Mouse (Mus musculus): Measurements from ENCODE around the gene Cotl1. TPM values are rescaled to one million over a fixed set of nuclear protein-coding genes. Genes with fewer than 3 reads are reported as not detected.

Cotl1 gene
- total and polyA plus RNA-seq, 2 experiments from 2014 or later: 85.4 to 269 TPM

- H3K27ac ChIP-seq: peak overlapping the region; percentile 81
- no peaks in the 10 kb centered on the region for H3K27me3 ChIP-seq (ENCODE audit: insufficient read depth, low read length)
- H3K4me3 ChIP-seq (ENCODE audit: low read length): no peak overlapping the region
- peaks cover 6% of the 10 kb centered on the region; the same call in 1 of the 2 replicates for H3K4me1 ChIP-seq (ENCODE audit: insufficient read depth, low read length)
- DNase-seq (ENCODE audit: low spot score) (peak; percentile 72), ATAC-seq (peak; percentile 82)
- no peaks in the 10 kb centered on the region for H3K36me3 ChIP-seq (ENCODE audit: insufficient read depth, low read length)
- no peaks in the 10 kb centered on the region for H3K9me3 ChIP-seq (ENCODE audit: low read length)
- 14% methylated on average over 16 of the region's 16 CpGs for WGBS
- no peak overlapping the region for H3K9ac ChIP-seq (replicated peaks; ENCODE audit: low read length)
- TF ChIP-seq CTCF (IDR thresholded peaks at IDR 0.05; ENCODE audit: low read depth): no peak
- no peak overlapping the region for H3K4me2 ChIP-seq (ENCODE audit: low read depth, low read length)
These were observed 48.3 kb downstream of the Cotl1 start for GRCm38 (mm10) chr8:119791804-119792704.

- DNase-seq (ENCODE audit: low spot score) (no peak), ATAC-seq (no peak)
- H3K4me2 ChIP-seq (ENCODE audit: low read depth, low read length): no peak overlapping the region
- TF ChIP-seq CTCF (IDR thresholded peaks at IDR 0.05; ENCODE audit: low read depth): no peak
- no peaks in the 10 kb centered on the region for H3K27me3 ChIP-seq (ENCODE audit: insufficient read depth, low read length)
- H3K9me3 ChIP-seq (ENCODE audit: low read length): no peaks in the 10 kb centered on the region
- no peak overlapping the region for H3K4me3 ChIP-seq (ENCODE audit: low read length)
- H3K27ac ChIP-seq: no peak overlapping the region
- peaks cover 6% of the 10 kb centered on the region; the same call in 1 of the 2 replicates for H3K4me1 ChIP-seq (ENCODE audit: insufficient read depth, low read length)
- H3K9ac ChIP-seq (replicated peaks; ENCODE audit: low read length): no peak overlapping the region
- WGBS: 83% methylated on average over 7 of the region's 7 CpGs
- no peaks in the 10 kb centered on the region for H3K36me3 ChIP-seq (ENCODE audit: insufficient read depth, low read length)
These were observed 50.8 kb downstream of the Cotl1 start for GRCm38 (mm10) chr8:119789581-119789980.

- Histone ChIP-seq H3K4me2 (ENCODE audit: low read depth, low read length) (no peak overlapping the region), H3K27me3 (ENCODE audit: insufficient read depth, low read length) (no peaks in the 10 kb centered on the region), H3K4me1 (ENCODE audit: insufficient read depth, low read length) (peaks cover 6% of the 10 kb centered on the region; the same call in 1 of the 2 replicates), H3K4me3 (ENCODE audit: low read length) (no peak overlapping the region), H3K27ac (no peak overlapping the region), H3K36me3 (ENCODE audit: insufficient read depth, low read length) (no peaks in the 10 kb centered on the region), H3K9me3 (ENCODE audit: low read length) (no peaks in the 10 kb centered on the region), H3K9ac (replicated peaks; ENCODE audit: low read length) (no peak overlapping the region)
- TF ChIP-seq CTCF (IDR thresholded peaks at IDR 0.05; ENCODE audit: low read depth): no peak
- no peak for ATAC-seq
- peak; percentile 43 for DNase-seq (ENCODE audit: low spot score)
- 56% methylated on average over 9 of the region's 9 CpGs for WGBS
These were observed 51.5 kb downstream of the Cotl1 start for GRCm38 (mm10) chr8:119788607-119789381.

GRCm38 (mm10) chr8:119787341-119787740, 53.0 kb downstream of the Cotl1 start:
- Histone ChIP-seq H3K27ac (no peak overlapping the region), H3K27me3 (ENCODE audit: insufficient read depth, low read length) (no peaks in the 10 kb centered on the region), H3K9me3 (ENCODE audit: low read length) (no peaks in the 10 kb centered on the region), H3K4me3 (ENCODE audit: low read length) (no peak overlapping the region), H3K4me1 (ENCODE audit: insufficient read depth, low read length) (peaks cover 6% of the 10 kb centered on the region; the same call in 1 of the 2 replicates), H3K36me3 (ENCODE audit: insufficient read depth, low read length) (no peaks in the 10 kb centered on the region), H3K4me2 (ENCODE audit: low read depth, low read length) (no peak overlapping the region), H3K9ac (replicated peaks; ENCODE audit: low read length) (no peak overlapping the region)
- DNase-seq (ENCODE audit: low spot score): no peak
- no peak for TF ChIP-seq CTCF (IDR thresholded peaks at IDR 0.05; ENCODE audit: low read depth)
- ATAC-seq: no peak
- 66% methylated on average over 4 of the region's 4 CpGs for WGBS

GRCm38 (mm10) chr8:119786871-119787270, 53.5 kb downstream of the Cotl1 start:
- H3K4me2 ChIP-seq (ENCODE audit: low read depth, low read length): no peak overlapping the region
- TF ChIP-seq CTCF (IDR thresholded peaks at IDR 0.05; ENCODE audit: low read depth): no peak
- DNase-seq (ENCODE audit: low spot score) (no peak), ATAC-seq (no peak)
- H3K27me3 ChIP-seq (ENCODE audit: insufficient read depth, low read length): no peaks in the 10 kb centered on the region
- no peaks in the 10 kb centered on the region for H3K9me3 ChIP-seq (ENCODE audit: low read length)
- peaks cover 4% of the 10 kb centered on the region; the same call in 1 of the 2 replicates for H3K4me1 ChIP-seq (ENCODE audit: insufficient read depth, low read length)
- no peak overlapping the region for H3K4me3 ChIP-seq (ENCODE audit: low read length)
- no peak overlapping the region for H3K27ac ChIP-seq
- H3K9ac ChIP-seq (replicated peaks; ENCODE audit: low read length): no peak overlapping the region
- WGBS: 84% methylated on average over 3 of the region's 3 CpGs
- no peaks in the 10 kb centered on the region for H3K36me3 ChIP-seq (ENCODE audit: insufficient read depth, low read length)

- H3K4me2 ChIP-seq (ENCODE audit: low read depth, low read length): 0 out of 2 replicates have a peak overlapping the region, but pooled peaks have one; percentile 5
- 0 out of 2 replicates have a peak, but pooled peaks cover 1% of the 10 kb centered on the region for H3K4me1 ChIP-seq (ENCODE audit: insufficient read depth, low read length)
- no peaks in the 10 kb centered on the region for H3K9me3 ChIP-seq (ENCODE audit: low read length)
- DNase-seq (ENCODE audit: low spot score): peak; percentile 58
- H3K4me3 ChIP-seq (ENCODE audit: low read length): no peak overlapping the region
- 22% methylated on average over 18 of the region's 18 CpGs for WGBS
- no peaks in the 10 kb centered on the region for H3K36me3 ChIP-seq (ENCODE audit: insufficient read depth, low read length)
- no peaks in the 10 kb centered on the region for H3K27me3 ChIP-seq (ENCODE audit: insufficient read depth, low read length)
- no peak overlapping the region for H3K27ac ChIP-seq
- TF ChIP-seq CTCF (IDR thresholded peaks at IDR 0.05; ENCODE audit: low read depth): 0 out of 2 replicates have a peak, but pooled peaks have one; percentile 6
- ATAC-seq: 0 out of 2 replicates have a peak, but pooled peaks have one; percentile 16
- H3K9ac ChIP-seq (replicated peaks; ENCODE audit: low read length): no peak overlapping the region
These were observed 54.5 kb downstream of the Cotl1 start for GRCm38 (mm10) chr8:119785764-119786405.

Measured in hindbrain, postnatal 0 days (tissue).